Mouse (Mus musculus): ENCODE measurements around the gene Nup85. TPM values are rescaled to one million over a fixed set of nuclear protein-coding genes. Genes with fewer than 3 reads are reported as not detected.
"Not testable (repeated sequence)": the region's sequence is repeated elsewhere in the genome, so short reads cannot be mapped to it uniquely, and the experiment has no call there.

Nup85 gene
- polyA plus RNA-seq, 1 experiment = 93.2 TPM

DNA sequence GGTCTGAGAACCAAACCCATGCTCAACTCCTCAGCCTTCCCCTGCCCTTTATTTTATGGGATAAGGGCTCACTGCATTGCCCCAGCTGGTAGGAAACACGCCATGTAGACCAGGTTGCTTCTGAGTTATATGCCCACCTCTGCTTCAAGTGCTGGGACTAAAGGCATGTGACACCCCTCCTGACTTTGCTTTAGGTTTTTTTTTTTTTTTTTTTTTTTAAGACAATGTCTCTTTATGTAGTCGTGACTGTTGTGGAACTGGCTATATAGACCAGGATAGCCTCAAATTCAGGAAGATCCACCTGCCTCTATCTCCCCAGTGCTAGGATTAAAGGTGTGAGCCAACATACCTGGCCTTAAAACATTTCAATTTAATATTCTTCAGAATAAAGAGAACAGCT lies 41.5 kb upstream of the Nup85 start:
- TF ChIP-seq CTCF (IDR thresholded peaks at IDR 0.05; ENCODE audit: borderline replicate concordance, insufficient read depth, low read depth, low read length) (no peak), POLR2A (IDR thresholded peaks at IDR 0.05; ENCODE audit: borderline replicate concordance, insufficient read depth, low read length) (no peak)
- 64% methylated on average over 2 of the region's 2 CpGs for WGBS
- no peak for DNase-seq

DNA sequence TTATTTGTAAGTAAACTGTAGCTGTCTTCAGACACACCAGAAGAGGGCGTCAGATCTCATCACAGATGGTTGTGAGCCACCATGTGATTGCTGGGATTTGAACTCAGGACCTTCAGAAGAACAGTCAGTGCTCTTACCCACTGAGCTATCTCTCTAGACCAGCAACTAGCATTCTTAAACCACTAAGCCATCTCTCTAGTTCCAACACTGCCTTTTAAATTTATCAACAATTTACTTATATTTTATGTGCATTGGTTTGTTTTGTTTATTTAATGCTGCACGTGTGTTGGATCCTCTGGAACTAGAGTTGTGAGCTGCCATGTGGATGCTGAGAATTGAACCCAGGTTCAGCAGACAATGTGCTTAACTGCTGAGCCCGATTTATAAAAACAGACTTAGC lies 37.8 kb upstream of the Nup85 start:
- H3K27me3 ChIP-seq (ENCODE audit: control insufficient read depth, insufficient read depth, low read length); DNase-seq; H3K4me1 ChIP-seq (ENCODE audit: control insufficient read depth, insufficient read depth, low read length); H3K27ac ChIP-seq (ENCODE audit: insufficient read depth, low read length); H3K4me3 ChIP-seq (replicated peaks; ENCODE audit: insufficient read depth, low read depth, low read length): not testable (repeated sequence)
- 83% methylated on average over 3 of the region's 3 CpGs for WGBS

More for the DNA sequence above, 41.5 kb upstream of the Nup85 start:
- H3K27me3 ChIP-seq (ENCODE audit: control insufficient read depth, insufficient read depth, low read length) = no peaks in the 10 kb centered on the region
- no peak overlapping the region for H3K4me3 ChIP-seq (replicated peaks; ENCODE audit: insufficient read depth, low read depth, low read length)
- no peak overlapping the region for H3K27ac ChIP-seq (ENCODE audit: insufficient read depth, low read length)
- H3K4me1 ChIP-seq (ENCODE audit: control insufficient read depth, insufficient read depth, low read length) = no peaks in the 10 kb centered on the region

DNA sequence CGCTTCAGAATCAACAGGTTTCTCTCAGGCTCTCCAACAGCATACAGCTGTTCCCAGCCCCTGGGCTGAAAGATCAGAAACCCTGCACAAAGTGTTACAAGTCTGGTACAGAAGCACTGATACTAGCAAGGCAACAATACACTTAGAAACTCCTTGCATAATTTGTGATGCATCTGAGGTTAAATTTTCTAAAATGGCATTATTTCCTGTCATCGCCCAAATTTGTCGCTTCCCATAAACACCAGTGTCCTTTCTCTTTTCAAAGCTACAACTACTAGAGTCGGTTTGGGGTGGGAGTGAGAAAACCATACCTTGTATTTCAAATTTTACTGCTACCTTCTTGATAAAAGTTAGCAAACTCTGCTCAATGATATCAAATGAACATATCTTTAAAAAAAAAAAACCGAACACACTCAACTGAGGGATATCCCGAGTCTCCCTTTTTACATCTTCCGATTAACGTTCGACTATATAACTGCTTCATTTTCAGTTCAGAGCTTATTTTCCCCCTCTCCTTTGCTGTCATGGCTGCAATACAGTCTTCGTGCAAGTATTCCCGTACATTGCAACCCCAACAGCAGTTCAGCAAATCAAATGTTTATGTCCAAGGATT lies 29.4 kb upstream of the Nup85 start:
- DNase-seq = no peak
- H3K27ac ChIP-seq (ENCODE audit: insufficient read depth, low read length) = peak overlapping the region; percentile 88
- WGBS = 3% methylated on average over 11 of the region's 11 CpGs
- peaks cover 6% of the 10 kb centered on the region; the same call in 1 of the 2 replicates for H3K4me1 ChIP-seq (ENCODE audit: control insufficient read depth, insufficient read depth, low read length)
- H3K4me3 ChIP-seq (replicated peaks; ENCODE audit: insufficient read depth, low read depth, low read length) = peak overlapping the region; percentile 92
- TF ChIP-seq POLR2A (IDR thresholded peaks at IDR 0.05; ENCODE audit: borderline replicate concordance, insufficient read depth, low read length) (no peak), CTCF (IDR thresholded peaks at IDR 0.05; ENCODE audit: borderline replicate concordance, insufficient read depth, low read depth, low read length) (no peak)
- H3K27me3 ChIP-seq (ENCODE audit: control insufficient read depth, insufficient read depth, low read length) = no peaks in the 10 kb centered on the region

DNA sequence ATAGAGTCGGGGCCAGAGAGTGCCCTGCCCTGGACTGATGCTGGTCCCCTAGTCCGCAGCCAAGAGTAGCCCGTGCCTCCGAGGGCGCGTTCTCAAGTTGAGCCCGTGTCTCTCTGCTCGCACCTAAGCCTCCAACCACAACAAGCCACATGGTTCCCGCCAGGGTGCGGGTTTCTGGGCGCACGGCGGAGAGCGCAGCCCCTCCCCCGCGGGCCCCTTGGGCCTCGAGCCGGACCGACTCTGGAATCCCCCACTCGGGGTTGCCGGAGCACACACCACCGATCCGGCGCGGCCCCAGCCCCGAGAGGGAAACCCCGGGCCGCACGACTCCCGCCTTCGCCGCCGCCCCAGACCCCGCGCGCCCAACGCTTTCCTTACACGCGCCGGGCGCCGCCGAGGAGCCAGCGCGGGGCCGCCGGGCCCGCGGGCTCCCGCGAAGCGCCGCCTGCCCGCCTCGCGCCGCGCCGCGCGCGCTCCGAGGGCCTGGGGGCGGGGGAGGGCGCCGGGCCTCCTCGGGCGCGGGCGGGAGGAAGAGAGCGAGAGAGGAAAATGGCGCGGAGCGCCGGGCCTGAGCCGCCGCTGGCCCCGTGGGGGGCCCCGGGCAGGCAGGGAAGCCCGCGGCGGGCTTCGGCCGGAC lies 28.7 kb upstream of the Nup85 start:
- TF ChIP-seq POLR2A (IDR thresholded peaks at IDR 0.05; ENCODE audit: borderline replicate concordance, insufficient read depth, low read length) = no peak
- TF ChIP-seq CTCF (IDR thresholded peaks at IDR 0.05; ENCODE audit: borderline replicate concordance, insufficient read depth, low read depth, low read length) = no peak
- H3K27me3 ChIP-seq (ENCODE audit: control insufficient read depth, insufficient read depth, low read length) = no peaks in the 10 kb centered on the region
- H3K27ac ChIP-seq (ENCODE audit: insufficient read depth, low read length) = peak overlapping the region; percentile 94
- H3K4me1 ChIP-seq (ENCODE audit: control insufficient read depth, insufficient read depth, low read length) = peaks cover 6% of the 10 kb centered on the region; the same call in 1 of the 2 replicates
- DNase-seq = peak; percentile 68 to 73
- peak overlapping the region; percentile 92 for H3K4me3 ChIP-seq (replicated peaks; ENCODE audit: insufficient read depth, low read depth, low read length)
- 1% methylated on average over 82 of the region's 84 CpGs for WGBS

DNA sequence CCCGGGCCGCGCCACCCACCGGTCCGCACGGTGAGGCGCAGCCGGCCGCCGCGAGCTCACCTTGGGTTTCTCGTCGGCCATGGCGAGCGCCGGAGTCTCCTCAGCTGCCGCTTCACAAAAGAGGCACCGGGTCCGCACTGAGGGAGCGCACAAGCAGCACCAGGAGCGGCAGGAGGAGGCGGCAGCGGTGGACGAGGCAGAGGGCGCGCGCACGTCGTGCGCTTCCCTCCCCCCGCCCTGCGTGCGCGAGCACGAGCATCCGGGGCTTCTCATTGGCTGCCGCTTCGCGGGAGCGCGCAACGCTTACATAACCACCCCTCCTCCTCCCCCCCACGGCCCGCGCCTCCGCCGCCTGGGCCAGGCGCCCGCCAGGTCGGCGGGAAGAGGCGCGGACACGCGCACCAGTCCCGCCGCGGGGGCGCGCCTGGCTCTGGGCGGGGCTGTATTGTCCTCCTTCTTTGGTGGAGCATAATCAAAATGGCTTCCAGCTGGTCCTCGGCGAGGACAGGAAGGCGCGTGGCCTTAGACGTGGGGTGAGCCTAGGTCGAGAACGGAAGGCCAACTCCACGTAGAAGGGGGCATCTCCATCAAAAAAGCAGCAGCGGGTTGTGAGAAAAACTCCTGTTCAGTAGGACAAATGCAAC lies 28.1 kb upstream of the Nup85 start, which contains the start of gene Sumo2:
Sumo2 (minus strand) TSS at position 239 of the 644 bp plus-strand sequence.
- Histone ChIP-seq H3K4me1 (ENCODE audit: control insufficient read depth, insufficient read depth, low read length) (peaks cover 6% of the 10 kb centered on the region; the same call in 1 of the 2 replicates), H3K27ac (ENCODE audit: insufficient read depth, low read length) (peak within 1 kb of the TSS; percentile 94), H3K27me3 (ENCODE audit: control insufficient read depth, insufficient read depth, low read length) (no peaks in the 10 kb centered on the region), H3K4me3 (replicated peaks; ENCODE audit: insufficient read depth, low read depth, low read length) (peak within 1 kb of the TSS; percentile 92)
- under 1% methylated on average over 69 of the region's 70 CpGs for whole genome bisulfite sequencing
- peak; percentile 65 for TF ChIP-seq POLR2A (IDR thresholded peaks at IDR 0.05; ENCODE audit: borderline replicate concordance, insufficient read depth, low read length)
- TF ChIP-seq CTCF (IDR thresholded peaks at IDR 0.05; ENCODE audit: borderline replicate concordance, insufficient read depth, low read depth, low read length) = no peak
- peak; percentile 98 to 99 for DNase-seq

DNA sequence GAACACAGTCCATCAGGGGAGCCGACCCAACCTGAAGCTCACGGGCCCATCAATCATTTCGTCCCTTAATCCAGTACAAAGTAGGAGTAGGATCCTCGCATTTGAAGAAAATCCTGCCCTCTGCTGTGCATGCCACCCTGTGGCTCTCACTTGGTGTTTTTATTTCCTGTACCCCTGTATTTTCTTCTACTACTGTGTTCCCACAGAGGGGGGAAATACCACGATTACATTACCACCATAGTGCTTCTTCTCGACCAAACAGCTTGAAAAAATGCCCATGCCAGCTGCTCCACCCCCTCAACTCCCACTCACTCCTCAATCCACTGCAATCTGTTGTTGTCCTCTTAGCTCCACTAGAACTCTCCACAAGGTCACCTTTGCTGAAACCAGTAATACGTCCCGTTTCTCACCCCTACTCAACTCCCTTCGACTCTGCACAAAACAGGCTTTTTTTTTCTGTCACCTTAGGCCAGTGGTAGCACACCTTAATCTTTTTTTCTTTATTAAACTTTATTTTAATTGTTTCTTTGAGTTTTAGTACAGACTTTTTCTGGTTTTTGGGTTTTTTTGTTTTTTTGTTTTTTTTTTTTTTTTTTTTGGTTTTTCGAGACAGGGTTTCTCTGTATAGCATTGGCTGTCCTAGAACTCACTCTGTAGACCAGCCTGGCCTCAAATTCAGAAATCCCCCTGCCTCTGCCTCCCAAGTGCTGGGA lies 27.2 kb upstream of the Nup85 start:
- peak overlapping the region; percentile 83 for H3K27ac ChIP-seq (ENCODE audit: insufficient read depth, low read length)
- TF ChIP-seq CTCF (IDR thresholded peaks at IDR 0.05; ENCODE audit: borderline replicate concordance, insufficient read depth, low read depth, low read length) = no peak
- TF ChIP-seq POLR2A (IDR thresholded peaks at IDR 0.05; ENCODE audit: borderline replicate concordance, insufficient read depth, low read length) = no peak
- 65% methylated on average over 10 of the region's 10 CpGs for WGBS
- H3K4me3 ChIP-seq (replicated peaks; ENCODE audit: insufficient read depth, low read depth, low read length) = peak overlapping the region; percentile 61
- H3K27me3 ChIP-seq (ENCODE audit: control insufficient read depth, insufficient read depth, low read length) = no peaks in the 10 kb centered on the region
- peaks cover 6% of the 10 kb centered on the region; the same call in 1 of the 2 replicates for H3K4me1 ChIP-seq (ENCODE audit: control insufficient read depth, insufficient read depth, low read length)
- no peak for DNase-seq

DNA sequence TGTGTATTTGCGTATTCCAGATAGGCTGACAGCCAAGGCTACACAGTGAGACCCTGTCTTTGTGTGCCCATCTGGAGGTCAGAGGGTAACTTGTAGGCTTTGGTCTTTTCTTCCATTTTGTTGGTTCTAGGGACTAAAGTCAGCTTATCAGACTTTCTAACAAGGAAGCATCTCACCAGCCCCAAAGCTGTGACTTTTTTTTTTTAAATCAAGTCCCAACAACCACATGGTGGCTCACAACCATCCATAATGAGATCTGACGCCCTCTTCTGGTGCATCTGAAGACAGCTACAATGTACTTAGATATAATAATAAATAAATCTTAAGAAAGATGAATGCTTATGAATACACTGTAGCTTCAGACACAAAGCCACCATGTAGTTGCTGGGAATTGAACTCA lies 26.2 kb upstream of the Nup85 start:
- TF ChIP-seq CTCF (IDR thresholded peaks at IDR 0.05; ENCODE audit: borderline replicate concordance, insufficient read depth, low read depth, low read length) = no peak
- no peak for TF ChIP-seq POLR2A (IDR thresholded peaks at IDR 0.05; ENCODE audit: borderline replicate concordance, insufficient read depth, low read length)
- Histone ChIP-seq H3K4me1 (ENCODE audit: control insufficient read depth, insufficient read depth, low read length) (peaks cover 4% of the 10 kb centered on the region; the same call in 1 of the 2 replicates), H3K27me3 (ENCODE audit: control insufficient read depth, insufficient read depth, low read length) (no peaks in the 10 kb centered on the region), H3K4me3 (replicated peaks; ENCODE audit: insufficient read depth, low read depth, low read length) (no peak overlapping the region), H3K27ac (ENCODE audit: insufficient read depth, low read length) (no peak overlapping the region)
- WGBS = 63% methylated on average over 2 of the region's 2 CpGs
- no peak for DNase-seq

Measured in cerebellum, adult 2 months (tissue).